Comparison of ENCODE assay signal across 15 mouse cellular contexts in genomic region chr13:30341987-30342898, GRCm38 (mm10). TPM values are rescaled to one million over a fixed set of nuclear protein-coding genes. Genes with fewer than 3 reads are reported as not detected.
DNase-seq lines count a peak whose midpoint lies in the region; ATAC-seq and TF ChIP-seq lines count a peak whose summit lies in the region.
"Had no signal": no experiment of that assay in that cellular context is flagged by ENCODE, and none has a peak within 500 bp of the region (broad histone marks: within the 10 kb centered on the region; RNA-seq: fewer than 3 reads in every experiment).

No protein-coding gene starts in this region.

- intact Hi-C loops in left cerebral cortex, postnatal 4 days (cut with DNase I), result no loop called here

- no peak for DNase-seq in hindbrain, embryonic 10.5 days (ENCODE audit: low spot score)
- DNase-seq in brain, adult 2 months (ENCODE audit: low read depth, low spot score), result peak; percentile 48
- peak; percentile 61 for DNase-seq in brain, embryonic 14.5 days (ENCODE audit: low read depth)
- peak; percentile 53 for DNase-seq in midbrain, embryonic 14.5 days
- DNase-seq in testis, postnatal 14 days (ENCODE audit: low spot score), result no peak
- DNase-seq in left cerebral cortex, postnatal 4 days, result no peak
- DNase-seq: adrenal gland, postnatal 36 days; cerebellum, adult 11 months; gastrocnemius, postnatal 25 days; kidney, adult 11 months; lung, postnatal 36 days had no signal

- no peaks in the 10 kb centered on the region for H3K36me3 ChIP-seq in hindbrain, embryonic 16.5 days (ENCODE audit: control insufficient read depth, insufficient read depth, low read length)
- no peaks in the 10 kb centered on the region for H3K36me3 ChIP-seq in hindbrain, embryonic 10.5 days
- H3K36me3 ChIP-seq in midbrain, embryonic 14.5 days (ENCODE audit: control insufficient read depth, insufficient read depth, low read length), result no peaks in the 10 kb centered on the region
- H3K36me3 ChIP-seq: heart, embryonic 15.5 days; liver, embryonic 15.5 days had no signal

- no peak overlapping the region for H3K4me2 ChIP-seq in hindbrain, embryonic 16.5 days (ENCODE audit: low read length)
- no peak overlapping the region for H3K4me2 ChIP-seq in midbrain, embryonic 14.5 days (ENCODE audit: low read length)
- H3K4me2 ChIP-seq: heart, embryonic 15.5 days; hindbrain, embryonic 14.5 days; liver, embryonic 15.5 days had no signal

- H3K9ac ChIP-seq in hindbrain, embryonic 16.5 days (ENCODE audit: low read depth, low read length), result no peak overlapping the region
- H3K9ac ChIP-seq in midbrain, embryonic 14.5 days (replicated peaks; ENCODE audit: low read length), result no peak overlapping the region
- H3K9ac ChIP-seq: heart, embryonic 15.5 days; hindbrain, embryonic 14.5 days; liver, embryonic 15.5 days had no signal

- 69% methylated on average over 19 of the region's 19 CpGs for WGBS in hindbrain, embryonic 16.5 days
- WGBS in hindbrain, embryonic 10.5 days, result 91% methylated on average over 19 of the region's 19 CpGs
- 59% methylated on average over 19 of the region's 19 CpGs for WGBS in midbrain, embryonic 14.5 days

- no peaks in the 10 kb centered on the region for H3K9me3 ChIP-seq in hindbrain, embryonic 16.5 days (ENCODE audit: control insufficient read depth, low read length)
- H3K9me3 ChIP-seq in hindbrain, embryonic 10.5 days, result no peaks in the 10 kb centered on the region
- H3K9me3 ChIP-seq in midbrain, embryonic 14.5 days (ENCODE audit: control insufficient read depth, low read length), result no peaks in the 10 kb centered on the region
- H3K9me3 ChIP-seq: heart, embryonic 15.5 days; liver, embryonic 15.5 days had no signal

- TF ChIP-seq CTCF in brain, embryonic 14.5 days (IDR thresholded peaks at IDR 0.05; ENCODE audit: borderline replicate concordance, extremely low read depth, insufficient read depth, insufficient read length), result no peak

- H3K4me3 ChIP-seq in hindbrain, embryonic 16.5 days (ENCODE audit: low read length), result no peak overlapping the region
- no peak overlapping the region for H3K4me3 ChIP-seq in hindbrain, embryonic 10.5 days
- no peak overlapping the region for H3K4me3 ChIP-seq in midbrain, embryonic 14.5 days (replicated peaks; ENCODE audit: low read depth, low read length)
- H3K4me3 ChIP-seq: heart, embryonic 15.5 days; liver, embryonic 15.5 days had no signal

- TF ChIP-seq POLR2A in brain, embryonic 14.5 days (IDR thresholded peaks at IDR 0.05; ENCODE audit: borderline replicate concordance, extremely low read depth, insufficient read depth, insufficient read length, poor library complexity, severe bottlenecking), result no peak

- H3K4me1 ChIP-seq in hindbrain, embryonic 16.5 days (ENCODE audit: control insufficient read depth, insufficient read depth, low read depth, low read length), result no peaks in the 10 kb centered on the region
- no peaks in the 10 kb centered on the region for H3K4me1 ChIP-seq in hindbrain, embryonic 10.5 days (replicated peaks)
- no peaks in the 10 kb centered on the region for H3K4me1 ChIP-seq in midbrain, embryonic 14.5 days (ENCODE audit: control insufficient read depth, insufficient read depth, low read length)
- H3K4me1 ChIP-seq: liver, embryonic 15.5 days had no signal

- no peaks in the 10 kb centered on the region for H3K27me3 ChIP-seq in hindbrain, embryonic 16.5 days (replicated peaks; ENCODE audit: control insufficient read depth, insufficient read depth, low read length)
- peaks cover 9% of the 10 kb centered on the region for H3K27me3 ChIP-seq in hindbrain, embryonic 10.5 days (ENCODE audit: insufficient read depth, poor library complexity, severe bottlenecking)
- H3K27me3 ChIP-seq in midbrain, embryonic 14.5 days (ENCODE audit: control insufficient read depth, insufficient read depth, low read length), result no peaks in the 10 kb centered on the region
- H3K27me3 ChIP-seq: heart, embryonic 15.5 days; liver, embryonic 15.5 days had no signal

- ATAC-seq in hindbrain, embryonic 16.5 days, result peak; percentile 72; the same call in 1 of the 2 replicates
- peak; percentile 82; the same call in 1 of the 2 replicates for ATAC-seq in midbrain, embryonic 14.5 days (ENCODE audit: low FRiP score, low TSS enrichment)

- no peak overlapping the region for H3K27ac ChIP-seq in hindbrain, embryonic 16.5 days (ENCODE audit: low read depth, low read length)
- no peak overlapping the region for H3K27ac ChIP-seq in hindbrain, embryonic 10.5 days
- H3K27ac ChIP-seq in midbrain, embryonic 14.5 days (replicated peaks; ENCODE audit: low read depth, low read length), result no peak overlapping the region
- H3K27ac ChIP-seq: hindbrain, embryonic 14.5 days; liver, embryonic 15.5 days had no signal

RNA-seq across cellular contexts. Expression of gene Agtr1a, which starts 6.0 kb away (rescaled TPM):
- polyA plus RNA-seq in hindbrain, embryonic 16.5 days (2015; fragmentation: Nextera tagmentation; extraction: Ambion mirVana), result 1.3 and 1.5 TPM in 2 replicates
- polyA plus RNA-seq in hindbrain, embryonic 10.5 days (2016; fragmentation: Nextera tagmentation; extraction: Ambion mirVana), result 0.98 and 1.5 TPM in 2 replicates
- polyA plus RNA-seq in brain, embryonic 14.5 days (2012; rRNA removed), result 1.3 and 2.0 TPM in 2 replicates
- polyA plus RNA-seq in midbrain, embryonic 14.5 days (2014; fragmentation: Nextera tagmentation; extraction: Ambion mirVana), result 0.45 and 0.78 TPM in 2 replicates
- 1 to 10 TPM; 1.8 to 2.0 TPM for total RNA-seq in left cerebral cortex, postnatal 4 days (2021)

Comparison
In these comparisons a context has a peak if more than half of its experiments do, and no peak if none do; other contexts are left out.
1. DNase-seq: peak in brain, adult 2 months (single experiment), brain, embryonic 14.5 days (single experiment) and midbrain, embryonic 14.5 days (single experiment); none in hindbrain, embryonic 10.5 days (single experiment), testis, postnatal 14 days (single experiment) and left cerebral cortex, postnatal 4 days (single experiment).